Mouse (Mus musculus) limb, embryonic 14.5 days (tissue): ENCODE measurements around the gene Itpk1. TPM values are rescaled to one million over a fixed set of nuclear protein-coding genes. Genes with fewer than 3 reads are reported as not detected.

Experiments
- ATAC-seq: fragments of 200-750 bp; cut with Nextera tagmentation; 2 replicates; pipeline ENCODE4 v1.8.0; 2017; ENCODE audit warnings: low read depth, moderate number of reproducible peaks, moderate TSS enrichment; ENCODE audit not compliant: low FRiP score
- DNase-seq: peaks from one replicate; pipeline ENCODE4 v3.0.0-alpha.2; 2015; ENCODE audit warnings: low spot score
- H3K27ac ChIP-seq: fragments of 300-500 bp; sonication (generic); replicated peaks from 2 replicates; pipeline ENCODE4 v1.5.1; 2014; ENCODE audit warnings: low read depth, mild to moderate bottlenecking, low read length, moderate library complexity, mixed read lengths
- H3K27me3 ChIP-seq: fragments of 300-500 bp; sonication (generic); 2 replicates; pipeline ENCODE4 v1.6.1; 2014; ENCODE audit warnings: low read length, mixed read lengths; ENCODE audit not compliant: control insufficient read depth, insufficient read depth
- H3K36me3 ChIP-seq: fragments of 300-500 bp; sonication (generic); 2 replicates; pipeline ENCODE4 v1.6.1; 2014; ENCODE audit warnings: mild to moderate bottlenecking, low read length, moderate library complexity, mixed read lengths; ENCODE audit not compliant: control insufficient read depth, insufficient read depth
- H3K4me1 ChIP-seq: fragments of 300-500 bp; sonication (generic); 2 replicates; pipeline ENCODE4 v1.6.1; 2014; ENCODE audit warnings: antibody characterized with exemption, low read length, mixed read lengths; ENCODE audit not compliant: control insufficient read depth, insufficient read depth
- H3K4me2 ChIP-seq: fragments of 300-500 bp; sonication (generic); replicated peaks from 2 replicates; pipeline ENCODE4 v1.6.1; 2014; ENCODE audit warnings: low read depth, mild to moderate bottlenecking, low read length, moderate library complexity; ENCODE audit not compliant: severe bottlenecking
- H3K4me3 ChIP-seq: fragments of 300-500 bp; sonication (generic); replicated peaks from 2 replicates; pipeline ENCODE4 v1.5.1; 2014; ENCODE audit warnings: low read length
- H3K9ac ChIP-seq: fragments of 300-500 bp; sonication (generic); 2 replicates; pipeline ENCODE4 v1.6.1; 2014; ENCODE audit warnings: mild to moderate bottlenecking, low read depth, low read length, moderate library complexity; ENCODE audit not compliant: severe bottlenecking
- H3K9me3 ChIP-seq: fragments of 300-500 bp; sonication (generic); 2 replicates; pipeline ENCODE4 v1.6.1; 2016; ENCODE audit warnings: low read length; ENCODE audit not compliant: control insufficient read depth
- POLR2A ChIP-seq: fragments of 200-500 bp; IDR thresholded peaks from 2 replicates; pipeline ENCODE4 v1.8.0; 2012; ENCODE audit warnings: inconsistent platforms, mild to moderate bottlenecking, moderate library complexity, borderline replicate concordance; ENCODE audit not compliant: insufficient read depth, insufficient read length; ENCODE audit errors: extremely low read depth
- WGBS: fragments of 180-500 bp; shearing (Covaris S2); extraction: QIAGEN DNeasy Blood & Tissue Kit; methylation state at CpG from one replicate; pipeline ENCODE4 v1.1.7; 2014; 5-methylcytosine and 5-hydroxymethylcytosine counted together
- polyA plus RNA-seq, 2 experiments: library from polyadenylated mRNA; depleted of rRNA in 1 of 2; stranded (reverse) in 1 of 2; unstranded in 1 of 2; fragments of >200 nt; fragmentation: Nextera tagmentation in 1 of 2; extraction: Ambion mirVana in 1 of 2; gene quantifications; 2 replicates each; pipeline versions ENCODE4 v1.2.1 to v1.2.3; 2012 to 2014

Itpk1 gene
- polyA plus RNA-seq, 2 experiments: 8.3 to 10.3 TPM

- TF ChIP-seq POLR2A: no peak
- no peak overlapping the region for H3K9ac ChIP-seq
- ATAC-seq: no peak
- H3K36me3 ChIP-seq: no peaks in the 10 kb centered on the region
- no peak overlapping the region for H3K4me2 ChIP-seq
- no peaks in the 10 kb centered on the region for H3K9me3 ChIP-seq
- H3K27ac ChIP-seq: no peak overlapping the region
- no peak overlapping the region for H3K4me3 ChIP-seq
- DNase-seq: no peak
- no peaks in the 10 kb centered on the region for H3K27me3 ChIP-seq
- WGBS: 75% methylated on average over 12 of the region's 12 CpGs
- peaks cover 9% of the 10 kb centered on the region for H3K4me1 ChIP-seq
Observed at GRCm38 (mm10) chr12:102622302-102622842, 82.4 kb downstream of the Itpk1 start.

GRCm38 (mm10) chr12:102621811-102622210 lies 82.9 kb downstream of the Itpk1 start:
- H3K9ac ChIP-seq: no peak overlapping the region
- no peak overlapping the region for H3K4me3 ChIP-seq
- no peaks in the 10 kb centered on the region for H3K36me3 ChIP-seq
- DNase-seq: no peak
- H3K27ac ChIP-seq: no peak overlapping the region
- ATAC-seq: no peak
- H3K9me3 ChIP-seq: no peaks in the 10 kb centered on the region
- no peak overlapping the region for H3K4me2 ChIP-seq
- peaks cover 11% of the 10 kb centered on the region for H3K4me1 ChIP-seq
- 85% methylated on average over 4 of the region's 4 CpGs for WGBS
- no peak for TF ChIP-seq POLR2A
- H3K27me3 ChIP-seq: no peaks in the 10 kb centered on the region

- Histone ChIP-seq H3K9ac (no peak overlapping the region), H3K27ac (no peak overlapping the region), H3K4me3 (no peak overlapping the region), H3K4me1 (peaks cover 17% of the 10 kb centered on the region), H3K36me3 (no peaks in the 10 kb centered on the region), H3K9me3 (no peaks in the 10 kb centered on the region), H3K27me3 (no peaks in the 10 kb centered on the region), H3K4me2 (no peak overlapping the region)
- WGBS: 86% methylated on average over 4 of the region's 4 CpGs
- ATAC-seq: no peak
- DNase-seq: no peak
- TF ChIP-seq POLR2A: no peak
Observed at GRCm38 (mm10) chr12:102621205-102621604, 83.5 kb downstream of the Itpk1 start.

- H3K36me3 ChIP-seq: no peaks in the 10 kb centered on the region
- 82% methylated on average over 7 of the region's 7 CpGs for WGBS
- no peak for TF ChIP-seq POLR2A
- peaks cover 17% of the 10 kb centered on the region for H3K4me1 ChIP-seq
- H3K9ac ChIP-seq: no peak overlapping the region
- H3K9me3 ChIP-seq: no peaks in the 10 kb centered on the region
- DNase-seq: no peak
- ATAC-seq: no peak
- H3K4me2 ChIP-seq: no peak overlapping the region
- H3K4me3 ChIP-seq: no peak overlapping the region
- no peaks in the 10 kb centered on the region for H3K27me3 ChIP-seq
- H3K27ac ChIP-seq: no peak overlapping the region
Observed at GRCm38 (mm10) chr12:102619908-102620307, 84.8 kb downstream of the Itpk1 start.

- DNase-seq (no peak), ATAC-seq (no peak)
- H3K9ac ChIP-seq: no peak overlapping the region
- H3K27me3 ChIP-seq: no peaks in the 10 kb centered on the region
- no peak overlapping the region for H3K27ac ChIP-seq
- H3K9me3 ChIP-seq: no peaks in the 10 kb centered on the region
- 38% methylated on average over 9 of the region's 9 CpGs for WGBS
- H3K4me3 ChIP-seq: no peak overlapping the region
- H3K36me3 ChIP-seq: no peaks in the 10 kb centered on the region
- H3K4me1 ChIP-seq: peaks cover 17% of the 10 kb centered on the region
- no peak overlapping the region for H3K4me2 ChIP-seq
- no peak for TF ChIP-seq POLR2A
Observed at GRCm38 (mm10) chr12:102618085-102618484, 86.6 kb downstream of the Itpk1 start.
